12 mouse cellular contexts compared by ENCODE assay signal in genomic region chr6:37735288-37735961, GRCm38 (mm10).
DNase-seq lines count a peak whose midpoint lies in the region; ATAC-seq and TF ChIP-seq lines count a peak whose summit lies in the region.
"Had no signal": no experiment of that assay in that cellular context is flagged by ENCODE, and none has a peak within 500 bp of the region (broad histone marks: within the 10 kb centered on the region; RNA-seq: fewer than 3 reads in every experiment).

No protein-coding gene starts in this region.

- 68% methylated on average over 4 of the region's 4 CpGs for WGBS in heart, embryonic 10.5 days
- 86% methylated on average over 4 of the region's 4 CpGs for WGBS in forebrain, postnatal 0 days
- 74% methylated on average over 4 of the region's 4 CpGs for WGBS in hindbrain, embryonic 11.5 days
- WGBS in liver, embryonic 11.5 days: 67% methylated on average over 4 of the region's 4 CpGs

- DNase-seq in heart, adult 11 months: peak; percentile 97
- DNase-seq in heart, embryonic 10.5 days (ENCODE audit: low spot score): no peak
- peak; percentile 64 for DNase-seq in heart, adult 8-10 months (ENCODE audit: low spot score)
- peak; percentile 68 for DNase-seq in kidney, adult 9 months
- DNase-seq in forebrain, postnatal 0 days: no peak
- no peak for DNase-seq in hindbrain, embryonic 11.5 days (ENCODE audit: low spot score)
- DNase-seq in liver, embryonic 11.5 days (ENCODE audit: low spot score): no peak
- DNase-seq: cerebellum, adult 9-10 months; lung, embryonic 14.5 days; midbrain, embryonic 14.5 days had no signal

- H3K4me2 ChIP-seq in forebrain, postnatal 0 days (ENCODE audit: low read depth): no peak overlapping the region
- no peak overlapping the region for H3K4me2 ChIP-seq in hindbrain, embryonic 11.5 days (replicated peaks; ENCODE audit: low read depth, low read length)
- no peak overlapping the region for H3K4me2 ChIP-seq in liver, embryonic 11.5 days
- H3K4me2 ChIP-seq: intestine, embryonic 15.5 days; lung, embryonic 14.5 days had no signal

- no peak for TF ChIP-seq CTCF in forebrain, postnatal 0 days (IDR thresholded peaks at IDR 0.05; ENCODE audit: low read depth)

- no peak overlapping the region for H3K4me3 ChIP-seq in heart, embryonic 10.5 days
- no peak overlapping the region for H3K4me3 ChIP-seq in forebrain, postnatal 0 days (ENCODE audit: low read depth, low read length)
- no peak overlapping the region for H3K4me3 ChIP-seq in hindbrain, embryonic 11.5 days (ENCODE audit: low read depth, low read length)
- H3K4me3 ChIP-seq in liver, embryonic 11.5 days (ENCODE audit: low read depth, low read length): no peak overlapping the region
- H3K4me3 ChIP-seq: intestine, embryonic 15.5 days had no signal

- H3K27ac ChIP-seq in heart, embryonic 10.5 days: no peak overlapping the region
- no peak overlapping the region for H3K27ac ChIP-seq in forebrain, postnatal 0 days (ENCODE audit: low read depth, low read length)
- no peak overlapping the region for H3K27ac ChIP-seq in hindbrain, embryonic 11.5 days (ENCODE audit: low read depth, low read length)
- H3K27ac ChIP-seq in liver, embryonic 11.5 days (ENCODE audit: low read depth, low read length): no peak overlapping the region
- H3K27ac ChIP-seq: intestine, embryonic 15.5 days had no signal

- no peak overlapping the region for H3K9ac ChIP-seq in forebrain, postnatal 0 days
- no peak overlapping the region for H3K9ac ChIP-seq in hindbrain, embryonic 11.5 days (ENCODE audit: low read depth, low read length)
- no peak overlapping the region for H3K9ac ChIP-seq in liver, embryonic 11.5 days (ENCODE audit: low read depth, low read length)
- H3K9ac ChIP-seq: intestine, embryonic 15.5 days; lung, embryonic 14.5 days had no signal

- no peaks in the 10 kb centered on the region for H3K36me3 ChIP-seq in heart, embryonic 10.5 days
- H3K36me3 ChIP-seq in forebrain, postnatal 0 days (ENCODE audit: insufficient read depth): no peaks in the 10 kb centered on the region
- no peaks in the 10 kb centered on the region for H3K36me3 ChIP-seq in hindbrain, embryonic 11.5 days (ENCODE audit: control insufficient read depth, insufficient read depth, low read length)
- no peaks in the 10 kb centered on the region for H3K36me3 ChIP-seq in liver, embryonic 11.5 days (ENCODE audit: control insufficient read depth, insufficient read depth, low read length)
- H3K36me3 ChIP-seq: intestine, embryonic 15.5 days had no signal

- no peaks in the 10 kb centered on the region for H3K9me3 ChIP-seq in heart, embryonic 10.5 days
- H3K9me3 ChIP-seq in forebrain, postnatal 0 days (ENCODE audit: low read length): no peaks in the 10 kb centered on the region
- no peaks in the 10 kb centered on the region for H3K9me3 ChIP-seq in hindbrain, embryonic 11.5 days (ENCODE audit: control insufficient read depth, low read length)
- H3K9me3 ChIP-seq in liver, embryonic 11.5 days (ENCODE audit: control insufficient read depth, low read length): no peaks in the 10 kb centered on the region
- H3K9me3 ChIP-seq: intestine, embryonic 15.5 days had no signal

- peak; percentile 59; the same call in 1 of the 2 replicates for ATAC-seq in megakaryocyte progenitor cell, adult 5-6 weeks (replicated peaks; ENCODE audit: poor library complexity)
- ATAC-seq in forebrain, postnatal 0 days: no peak
- ATAC-seq in hindbrain, embryonic 11.5 days (ENCODE audit: low FRiP score): no peak
- ATAC-seq in liver, embryonic 11.5 days (replicated peaks; ENCODE audit: low FRiP score): no peak
- ATAC-seq: intestine, embryonic 15.5 days had no signal

- no peaks in the 10 kb centered on the region for H3K27me3 ChIP-seq in heart, embryonic 10.5 days (ENCODE audit: insufficient read depth, poor library complexity, severe bottlenecking)
- no peaks in the 10 kb centered on the region for H3K27me3 ChIP-seq in forebrain, postnatal 0 days (ENCODE audit: insufficient read depth, low read length)
- H3K27me3 ChIP-seq in hindbrain, embryonic 11.5 days (ENCODE audit: control insufficient read depth, insufficient read depth, low read length): no peaks in the 10 kb centered on the region
- no peaks in the 10 kb centered on the region for H3K27me3 ChIP-seq in liver, embryonic 11.5 days (replicated peaks; ENCODE audit: control insufficient read depth, insufficient read depth, low read length)
- H3K27me3 ChIP-seq: intestine, embryonic 15.5 days had no signal

- peaks cover 9% of the 10 kb centered on the region; the same call in 1 of the 2 replicates for H3K4me1 ChIP-seq in heart, embryonic 10.5 days
- no peaks in the 10 kb centered on the region for H3K4me1 ChIP-seq in forebrain, postnatal 0 days (ENCODE audit: insufficient read depth)
- H3K4me1 ChIP-seq in hindbrain, embryonic 11.5 days (replicated peaks; ENCODE audit: control insufficient read depth, insufficient read depth, low read length): no peaks in the 10 kb centered on the region
- H3K4me1 ChIP-seq in liver, embryonic 11.5 days (replicated peaks; ENCODE audit: control insufficient read depth, insufficient read depth, low read length): no peaks in the 10 kb centered on the region; the same call in 1 of the 2 replicates
- H3K4me1 ChIP-seq: intestine, embryonic 15.5 days had no signal

Comparison
In these comparisons a context has a peak if more than half of its experiments do, and no peak if none do; other contexts are left out.
1. DNase-seq: peak in heart, adult 11 months (single experiment), heart, adult 8-10 months (single experiment) and kidney, adult 9 months (single experiment); none in heart, embryonic 10.5 days (single experiment), forebrain, postnatal 0 days (single experiment), hindbrain, embryonic 11.5 days (single experiment) and liver, embryonic 11.5 days (single experiment).